Mouse (Mus musculus) common myeloid progenitor, adult 5-6 weeks (primary cell): ENCODE measurements at regions not wholly inside any gene's neighbourhood (a gene's known extent, or its start where the extent isn't known, plus 50 kb on each side); places are given as distances from the start of the nearest gene placed in this dataset.

ENCODE experiments used
- ATAC-seq: replicated peaks from 2 replicates; pipeline ENCODE4 v1.8.0; 2016; ENCODE audit warnings: low read depth, mild to moderate bottlenecking, moderate TSS enrichment, inconsistent platforms; ENCODE audit not compliant: poor library complexity, severe bottlenecking

- no peak for ATAC-seq
These were observed 369.7 kb upstream of the Spred2 start for GRCm38 (mm10) chr11:19554316-19554946.

DNA sequence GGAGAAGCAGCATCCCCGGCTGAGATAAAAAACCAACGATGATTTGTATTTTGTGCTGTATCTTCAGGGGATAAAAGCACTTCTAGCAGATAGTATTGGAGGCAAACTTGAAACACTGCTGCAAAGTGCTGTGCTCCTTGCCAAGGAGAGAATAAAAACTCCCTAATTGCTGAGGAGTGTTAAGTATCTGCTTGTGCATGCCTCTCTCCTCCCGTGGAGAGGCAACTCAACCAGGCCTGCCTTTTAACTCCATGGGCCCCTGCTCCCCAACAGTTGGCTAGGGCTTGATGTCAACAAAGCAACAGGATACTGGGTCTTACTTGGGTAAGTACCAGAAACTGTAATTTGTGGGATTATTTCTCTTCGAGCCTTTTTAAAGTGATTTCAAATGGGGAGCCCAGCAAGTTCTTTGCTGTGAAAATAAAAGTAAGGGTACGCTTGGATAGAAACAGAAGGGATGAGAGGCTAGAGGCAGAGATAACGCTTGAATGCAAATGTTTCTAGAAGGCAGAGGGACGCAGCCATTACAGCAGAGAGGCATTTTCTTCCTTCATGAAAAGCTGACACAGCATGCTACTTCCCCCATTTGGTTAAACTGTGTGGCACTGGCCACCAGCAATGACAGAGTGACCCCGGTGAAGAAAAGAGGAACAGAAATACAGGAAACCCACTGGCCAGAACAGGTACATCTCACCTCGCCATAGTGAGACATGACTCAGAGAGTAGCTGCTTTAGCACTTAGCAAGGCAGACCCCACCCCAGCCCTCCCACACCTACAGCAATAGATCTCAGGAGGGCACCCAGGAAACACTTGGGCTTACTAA is 369.0 kb upstream of the Spred2 start:
- peak; percentile 60 for ATAC-seq

DNA sequence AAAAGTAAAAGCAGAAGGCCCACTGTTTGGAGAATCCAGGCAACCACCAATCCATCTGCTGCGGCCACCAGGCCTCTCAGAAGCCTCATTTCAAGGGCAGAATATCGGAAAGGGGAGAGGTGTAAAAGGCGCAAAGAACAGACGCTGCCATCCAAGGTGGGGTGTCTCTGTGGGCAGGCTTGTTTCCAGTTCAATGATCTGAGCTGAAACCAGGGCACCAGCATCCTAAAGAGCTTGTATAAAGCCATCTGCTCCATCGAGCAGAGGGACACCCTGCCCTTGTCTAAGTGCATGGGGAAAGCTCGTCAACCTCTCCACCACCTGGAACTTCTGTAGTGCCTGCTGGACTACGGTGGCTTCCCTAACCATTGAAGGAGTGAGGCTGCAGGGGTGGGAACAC is 363.7 kb upstream of the Spred2 start:
- ATAC-seq: no peak

DNA sequence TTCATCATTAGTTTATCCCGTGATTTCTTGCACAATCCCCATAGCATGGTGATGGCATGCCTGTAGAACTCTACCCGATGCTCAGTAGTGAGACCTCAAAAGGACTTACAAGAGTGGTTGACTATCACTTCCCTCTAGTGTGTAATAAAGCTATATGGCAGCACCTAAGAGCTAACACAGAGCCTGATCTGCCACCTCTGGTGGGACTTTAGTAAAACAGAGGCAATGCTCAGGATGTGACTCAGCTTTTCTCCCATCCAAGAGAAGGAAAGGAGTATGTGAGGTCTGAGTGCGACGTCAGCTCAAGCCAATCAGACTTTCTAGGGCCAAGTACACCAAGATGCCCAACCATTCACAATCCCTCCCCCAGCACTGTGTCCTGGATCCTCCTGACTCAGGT is 361.5 kb upstream of the Spred2 start:
- 0 out of 2 replicates have a peak, but pooled peaks have one; percentile 29 for ATAC-seq

GRCm38 (mm10) chr11:19585228-19585627 is 338.9 kb upstream of the Spred2 start:
- ATAC-seq: no peak

DNA sequence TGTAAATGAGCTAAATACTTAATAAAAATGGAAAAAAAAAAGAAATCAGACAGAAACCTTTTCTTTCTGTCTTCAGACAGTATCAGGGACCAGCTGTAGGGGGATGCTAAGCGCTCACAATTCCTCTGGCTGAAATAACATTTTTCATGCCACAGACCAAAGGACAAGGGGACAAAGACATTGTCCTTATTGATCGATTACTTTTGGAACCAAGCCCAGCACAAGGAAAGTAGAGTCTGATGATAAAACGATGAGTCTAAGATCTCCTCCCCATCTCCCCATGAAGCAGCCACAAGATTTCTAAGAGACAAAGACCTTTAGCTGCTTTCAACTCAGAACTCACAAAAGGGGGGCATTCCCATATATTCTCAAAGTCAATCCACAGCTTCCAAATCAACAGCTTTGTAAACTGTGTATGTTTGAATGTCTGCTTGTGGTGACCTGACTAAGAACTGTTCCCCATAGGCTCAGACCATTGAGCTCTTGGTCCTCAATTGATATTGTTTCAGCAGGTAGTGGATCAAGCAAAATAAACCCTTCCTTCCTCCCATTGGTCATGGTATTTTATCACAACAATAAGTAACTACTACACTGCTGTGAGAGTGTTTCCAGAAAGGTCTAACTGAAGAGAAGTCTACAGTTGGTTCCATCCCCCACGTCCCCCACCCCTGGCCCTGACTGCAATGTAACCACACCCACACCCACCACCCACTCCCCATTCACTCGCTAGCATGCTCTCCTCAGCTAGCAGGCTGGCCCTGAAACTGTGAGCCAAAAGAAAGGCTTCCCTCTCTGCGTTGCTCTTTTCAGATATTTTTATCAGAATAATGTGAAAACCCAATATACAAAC is 331.4 kb upstream of the Spred2 start:
- no peak for ATAC-seq

DNA sequence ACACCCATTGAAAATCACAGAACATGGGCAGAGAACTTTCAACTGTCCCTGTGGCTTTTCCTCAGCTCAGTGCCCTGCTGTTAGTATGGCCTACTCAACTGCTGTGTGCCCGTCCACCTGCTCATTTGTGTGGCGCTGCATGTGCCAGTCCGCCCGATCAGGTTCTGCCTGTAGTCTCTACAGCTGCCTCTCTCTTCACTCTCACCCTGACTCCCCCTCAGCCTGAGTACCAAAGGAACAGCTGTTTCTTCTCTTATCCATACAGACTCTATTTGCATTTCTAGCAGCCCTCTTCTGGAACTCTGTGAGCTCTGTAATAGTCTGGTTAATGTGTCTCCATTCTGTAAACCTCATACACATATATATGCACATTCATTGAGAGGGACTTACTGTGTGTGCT is 329.1 kb upstream of the Spred2 start:
- no peak for ATAC-seq

- ATAC-seq: no peak
These were observed 327.8 kb upstream of the Spred2 start for GRCm38 (mm10) chr11:19596336-19596735.

DNA sequence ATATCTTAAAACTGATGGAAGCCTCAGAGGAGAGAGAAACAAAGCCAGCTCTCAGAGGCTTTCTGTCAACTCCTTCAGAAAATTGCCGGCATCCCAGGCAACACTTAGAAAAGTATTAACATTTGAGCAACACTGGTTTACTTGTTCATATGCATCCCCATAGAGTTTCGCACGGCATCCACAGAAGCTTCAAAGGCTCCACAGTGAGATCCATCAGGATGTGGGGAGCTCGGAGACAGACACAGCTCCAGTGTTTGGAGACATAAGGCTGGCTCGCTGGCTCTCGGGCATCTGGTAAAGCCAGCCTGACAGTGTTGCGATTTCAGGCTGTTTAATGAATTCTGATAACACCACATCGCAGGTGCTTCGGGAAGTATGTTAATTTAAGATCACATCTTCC is 324.7 kb upstream of the Spred2 start:
- ATAC-seq: no peak

- ATAC-seq: no peak
These were observed 322.8 kb upstream of the Spred2 start for GRCm38 (mm10) chr11:19601216-19601938.

DNA sequence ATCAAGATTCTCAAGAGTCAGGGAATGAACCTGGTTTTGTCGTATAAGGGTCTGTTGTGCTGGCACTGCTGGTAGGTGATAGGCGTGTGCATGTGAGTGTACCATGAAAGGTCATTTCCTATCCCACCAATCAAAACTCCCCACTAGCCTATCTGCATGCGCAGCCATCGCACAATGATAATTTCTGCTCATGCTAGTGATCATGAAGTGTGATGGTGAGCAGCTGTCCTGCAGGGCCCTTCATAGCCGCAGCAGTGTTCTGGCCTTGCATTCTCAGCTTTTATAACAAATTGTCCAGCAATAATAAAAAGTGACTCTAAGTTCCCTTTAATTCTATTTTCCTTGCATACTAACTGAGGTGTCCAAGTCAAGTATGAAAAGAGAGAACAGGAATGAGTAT is 321.7 kb upstream of the Spred2 start:
- no peak for ATAC-seq

GRCm38 (mm10) chr11:19605602-19606001 is 318.6 kb upstream of the Spred2 start:
- no peak for ATAC-seq

DNA sequence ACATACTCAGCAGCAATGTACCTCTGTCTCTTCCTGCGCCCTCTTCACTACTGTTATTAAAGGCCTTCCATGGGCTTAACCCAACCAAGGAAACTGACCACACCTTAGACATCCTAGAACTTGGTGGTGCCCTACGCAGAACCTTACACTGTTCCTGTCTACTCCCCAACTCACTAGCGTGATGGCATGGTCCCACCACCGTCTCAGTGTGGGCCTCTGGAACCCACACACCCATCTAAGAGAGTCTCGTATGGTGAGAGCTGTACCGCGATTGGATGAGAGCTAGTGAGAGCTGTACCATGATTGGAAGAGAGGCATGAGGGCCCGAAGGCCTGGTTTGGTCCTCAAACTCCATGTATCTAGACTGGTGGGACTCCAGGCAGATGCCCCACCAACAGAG is 317.2 kb upstream of the Spred2 start:
- no peak for ATAC-seq

DNA sequence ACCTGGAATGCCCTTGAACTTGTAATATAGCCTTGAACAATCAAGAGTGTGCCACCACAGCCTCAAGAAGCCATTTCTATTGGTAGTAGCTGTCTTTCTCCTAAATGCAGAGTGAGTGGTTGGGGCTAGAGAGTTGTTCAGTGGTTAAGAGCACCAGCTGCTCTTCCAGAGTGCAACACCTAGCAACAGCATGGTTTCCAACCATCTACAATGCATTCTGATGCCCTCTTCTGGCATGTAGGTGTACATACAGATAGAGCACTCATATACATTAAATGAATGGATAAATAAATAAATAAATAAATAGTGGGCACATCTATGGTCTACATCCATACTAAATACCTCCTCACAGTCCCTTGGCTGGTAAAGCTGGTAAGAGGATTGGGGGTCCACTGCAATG is 316.2 kb upstream of the Spred2 start:
- ATAC-seq: no peak

DNA sequence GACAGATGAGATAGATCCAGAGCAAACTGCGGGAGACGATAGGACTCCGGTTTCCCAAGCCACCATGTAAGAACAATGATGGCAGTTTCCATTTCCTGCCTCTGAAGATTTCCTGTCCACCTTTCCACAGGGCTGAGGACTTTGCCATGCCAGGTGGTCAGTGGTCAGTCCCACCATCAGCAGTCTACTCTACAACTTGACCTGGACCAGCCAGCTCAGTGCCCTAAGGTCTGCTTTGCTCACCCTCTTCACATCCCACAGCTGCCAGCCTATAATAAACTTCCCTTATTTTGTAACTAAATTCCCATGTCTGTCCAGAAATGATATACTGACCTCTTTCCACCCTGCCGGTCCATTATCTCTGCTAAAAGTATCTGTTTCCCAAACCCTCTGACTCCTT is 315.7 kb upstream of the Spred2 start:
- ATAC-seq: no peak

DNA sequence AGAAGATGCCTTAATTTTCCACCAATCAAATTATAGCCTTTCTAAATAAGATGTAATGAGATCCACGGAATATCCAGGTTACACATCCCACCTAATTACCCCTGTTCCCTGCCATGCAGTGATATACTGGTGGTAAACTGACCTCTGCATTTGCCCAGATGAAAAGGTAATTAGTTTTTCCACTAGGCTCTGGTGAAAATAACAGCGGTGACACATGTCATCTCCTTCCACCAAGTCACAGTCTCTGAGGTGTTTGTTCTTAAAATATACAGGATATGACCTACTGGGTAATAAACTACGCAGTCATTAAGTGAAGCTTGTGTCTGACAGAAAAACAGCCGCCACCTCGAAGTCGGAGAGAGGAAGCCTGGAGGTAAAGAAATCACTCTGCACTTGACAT is 313.6 kb upstream of the Spred2 start:
- no peak for ATAC-seq

- ATAC-seq: no peak
These were observed 313.0 kb upstream of the Spred2 start for GRCm38 (mm10) chr11:19611217-19611616.

DNA sequence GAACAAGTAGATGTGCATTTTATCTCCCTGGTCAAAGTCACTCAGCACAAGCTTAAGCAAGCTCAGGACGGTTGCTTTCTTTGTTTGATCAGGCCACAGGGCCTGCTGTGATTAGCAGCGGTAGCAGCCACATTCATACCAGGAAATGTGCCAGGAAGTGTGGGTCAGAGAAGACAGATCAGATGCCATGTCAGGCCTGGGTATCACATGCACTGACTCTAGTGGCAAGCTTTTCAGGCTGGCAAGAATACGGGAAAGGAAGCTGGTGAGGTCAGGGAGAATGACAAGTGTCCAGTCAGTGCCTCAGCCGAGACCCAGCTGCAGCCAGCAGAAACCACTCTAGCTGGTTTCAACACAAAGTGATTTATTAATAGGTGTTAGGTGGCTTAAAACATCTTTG is 307.7 kb upstream of the Spred2 start:
- ATAC-seq: peak; percentile 93

GRCm38 (mm10) chr11:19619494-19619893 is 304.7 kb upstream of the Spred2 start:
- ATAC-seq: no peak

DNA sequence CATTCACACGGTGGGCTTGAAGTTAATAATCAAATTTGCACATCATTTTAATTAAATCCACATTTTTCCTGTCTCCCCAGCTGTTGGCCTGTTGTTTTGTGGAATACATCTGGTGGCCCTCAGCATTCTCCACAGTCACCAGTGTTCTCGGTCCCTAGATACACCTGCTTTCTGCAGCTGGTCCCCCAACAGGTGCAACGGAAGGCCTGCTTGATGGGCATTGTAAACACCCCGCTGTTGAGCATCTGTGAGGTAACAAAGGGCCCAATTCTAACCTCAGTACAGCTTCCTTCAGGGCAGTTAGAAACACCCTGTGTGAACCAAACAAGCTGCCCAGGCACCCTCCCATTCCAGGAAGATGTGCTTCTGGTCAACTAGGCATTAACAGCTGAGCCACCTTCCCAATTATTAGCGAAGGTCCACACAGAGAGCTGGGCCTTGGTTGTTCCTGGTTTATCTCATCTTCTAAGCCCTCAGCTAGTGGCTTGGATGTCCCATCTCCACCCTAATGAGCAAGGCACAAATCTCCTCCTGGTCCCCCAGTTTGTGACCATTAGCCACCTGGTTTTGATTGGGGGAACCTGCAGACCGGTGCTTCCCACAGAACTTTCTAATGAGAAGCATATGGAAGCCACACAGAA is 293.0 kb upstream of the Spred2 start:
- ATAC-seq: no peak
